Mouse (Mus musculus) midbrain, embryonic 14.5 days (tissue): Measurements from ENCODE around the gene Kcnq2. TPM values are rescaled to one million over a fixed set of nuclear protein-coding genes. Genes with fewer than 3 reads are reported as not detected.

Source experiments
- ATAC-seq: fragments of 200-750 bp; cut with Nextera tagmentation; 2 replicates; pipeline ENCODE4 v1.8.0; 2017; ENCODE audit warnings: moderate number of reproducible peaks, moderate library complexity; ENCODE audit not compliant: low FRiP score, low TSS enrichment
- DNase-seq: peaks from one replicate; pipeline ENCODE4 v3.0.0-alpha.2; 2015
- H3K27ac ChIP-seq: fragments of 300-500 bp; sonication (generic); replicated peaks from 2 replicates; pipeline ENCODE4 v1.5.1; 2014; ENCODE audit warnings: mild to moderate bottlenecking, low read depth, low read length, moderate library complexity
- H3K27me3 ChIP-seq: fragments of 300-500 bp; sonication (generic); 2 replicates; pipeline ENCODE4 v1.6.1; 2014; ENCODE audit warnings: low read length, control low read depth, mixed read lengths; ENCODE audit not compliant: control insufficient read depth, insufficient read depth
- H3K36me3 ChIP-seq: fragments of 300-500 bp; sonication (generic); 2 replicates; pipeline ENCODE4 v1.6.1; 2014; ENCODE audit warnings: low read length, control low read depth; ENCODE audit not compliant: control insufficient read depth, insufficient read depth
- H3K4me1 ChIP-seq: fragments of 300-500 bp; sonication (generic); 2 replicates; pipeline ENCODE4 v1.6.1; 2014; ENCODE audit warnings: mild to moderate bottlenecking, antibody characterized with exemption, low read length, control low read depth; ENCODE audit not compliant: control insufficient read depth, insufficient read depth
- H3K4me2 ChIP-seq: fragments of 300-500 bp; sonication (generic); 2 replicates; pipeline ENCODE4 v1.6.1; 2014; ENCODE audit warnings: mild to moderate bottlenecking, low read length, moderate library complexity
- H3K4me3 ChIP-seq: fragments of 300-500 bp; sonication (generic); replicated peaks from 2 replicates; pipeline ENCODE4 v1.5.1; 2014; ENCODE audit warnings: low read depth, low read length
- H3K9ac ChIP-seq: fragments of 300-500 bp; sonication (generic); replicated peaks from 2 replicates; pipeline ENCODE4 v1.6.1; 2014; ENCODE audit warnings: mild to moderate bottlenecking, low read length, moderate library complexity
- H3K9me3 ChIP-seq: fragments of 300-500 bp; sonication (generic); 2 replicates; pipeline ENCODE4 v1.6.1; 2016; ENCODE audit warnings: low read length, control low read depth, mixed read lengths; ENCODE audit not compliant: control insufficient read depth
- WGBS: fragments of 180-500 bp; shearing (Covaris S2); extraction: QIAGEN DNeasy Blood & Tissue Kit; methylation state at CpG from one replicate; pipeline ENCODE4 v1.1.7; 2014; 5-methylcytosine and 5-hydroxymethylcytosine counted together
- polyA plus RNA-seq: library from polyadenylated mRNA; unstranded; fragments of >200 nt; fragmentation: Nextera tagmentation; extraction: Ambion mirVana; gene quantifications from 2 replicates; pipeline ENCODE4 v1.2.1, GENCODE M21; 2014

Kcnq2 gene
- polyA plus RNA-seq, 1 experiment from 2014 or later, result 52.4 TPM

DNA sequence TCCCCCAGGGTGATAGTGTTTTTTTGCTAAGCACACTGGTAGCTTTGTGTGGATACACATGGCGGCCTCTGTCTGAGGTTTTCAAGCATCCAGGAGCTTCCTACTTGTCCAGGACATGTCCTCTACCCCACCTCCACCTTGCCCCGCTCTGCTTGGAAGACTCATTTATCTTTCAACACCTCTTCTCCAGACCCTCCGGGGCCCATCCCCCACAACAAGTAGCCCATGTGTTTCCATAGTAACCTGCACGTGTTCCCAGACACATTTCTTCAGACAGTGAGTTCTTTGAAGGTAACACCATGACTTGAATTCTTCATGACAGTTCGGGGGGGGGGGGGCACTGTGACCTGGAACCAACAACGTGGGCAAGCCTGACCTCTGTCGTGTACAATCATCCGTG is 77.8 kb downstream of the Kcnq2 start:
- peak overlapping the region; percentile 60 for H3K27ac ChIP-seq
- peak; percentile 70 for ATAC-seq
- 34% methylated on average over 8 of the region's 8 CpGs for WGBS

DNA sequence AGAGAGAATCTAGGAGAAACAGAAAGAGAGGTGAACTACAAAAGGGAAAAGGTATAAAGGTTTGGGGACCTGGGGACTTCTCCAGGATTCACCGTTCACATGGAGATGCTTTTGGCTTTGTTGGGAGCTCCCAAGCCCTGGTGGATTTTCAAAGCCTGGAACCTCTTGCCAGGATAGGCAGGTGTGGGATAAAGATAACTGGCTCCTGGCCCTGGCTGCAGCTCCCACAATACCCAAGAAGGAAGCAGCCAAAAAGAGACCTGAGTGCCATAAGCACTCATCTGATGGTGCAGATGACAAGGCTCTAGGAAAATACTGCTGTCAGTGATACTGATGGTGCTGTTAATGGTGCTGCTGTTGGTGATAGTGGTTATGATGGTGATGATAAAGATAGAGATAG is 82.9 kb downstream of the Kcnq2 start:
- no peaks in the 10 kb centered on the region for H3K27me3 ChIP-seq
- DNase-seq (no peak), ATAC-seq (no peak)
- 92% methylated on average over 1 of the region's 1 CpGs for WGBS
- peaks cover 8% of the 10 kb centered on the region for H3K4me1 ChIP-seq
- H3K27ac ChIP-seq, result no peak overlapping the region
- H3K9me3 ChIP-seq, result no peaks in the 10 kb centered on the region
- no peak overlapping the region for H3K4me3 ChIP-seq
- H3K4me2 ChIP-seq, result no peak overlapping the region
- H3K9ac ChIP-seq, result no peak overlapping the region
- no peaks in the 10 kb centered on the region for H3K36me3 ChIP-seq

More for the DNA sequence above, 77.8 kb downstream of the Kcnq2 start:
- no peaks in the 10 kb centered on the region for H3K36me3 ChIP-seq
- no peak overlapping the region for H3K9ac ChIP-seq
- peak; percentile 81 for DNase-seq
- peaks cover 23% of the 10 kb centered on the region for H3K4me1 ChIP-seq
- no peak overlapping the region for H3K4me3 ChIP-seq
- no peak overlapping the region for H3K4me2 ChIP-seq
- H3K27me3 ChIP-seq, result no peaks in the 10 kb centered on the region
- H3K9me3 ChIP-seq, result no peaks in the 10 kb centered on the region

DNA sequence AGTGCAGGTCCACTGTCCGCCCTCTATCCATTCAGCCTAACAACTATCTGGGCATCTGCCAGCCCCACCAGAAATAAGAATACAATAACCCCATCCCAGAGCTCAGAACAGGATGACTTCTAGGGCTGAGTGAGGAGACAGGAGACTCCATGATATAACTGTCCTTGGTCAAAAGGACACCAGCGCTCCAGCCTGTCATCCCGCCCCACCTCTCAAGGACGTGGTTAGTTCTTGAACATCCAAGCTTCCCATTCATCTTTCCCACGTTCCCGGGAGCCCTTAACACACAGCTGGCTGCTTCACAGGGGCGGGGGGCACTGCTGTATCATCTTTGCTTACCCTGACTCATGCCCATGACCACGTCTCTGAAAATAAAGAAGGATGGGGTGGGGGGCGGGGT is 86.1 kb downstream of the Kcnq2 start:
- ATAC-seq, result no peak
- no peaks in the 10 kb centered on the region for H3K27me3 ChIP-seq
- 81% methylated on average over 9 of the region's 9 CpGs for WGBS
- no peak overlapping the region for H3K27ac ChIP-seq
- no peaks in the 10 kb centered on the region for H3K9me3 ChIP-seq
- H3K4me1 ChIP-seq, result peaks cover 8% of the 10 kb centered on the region
- H3K9ac ChIP-seq, result no peak overlapping the region
- H3K4me2 ChIP-seq, result no peak overlapping the region
- no peak for DNase-seq
- no peak overlapping the region for H3K4me3 ChIP-seq
- no peaks in the 10 kb centered on the region for H3K36me3 ChIP-seq

DNA sequence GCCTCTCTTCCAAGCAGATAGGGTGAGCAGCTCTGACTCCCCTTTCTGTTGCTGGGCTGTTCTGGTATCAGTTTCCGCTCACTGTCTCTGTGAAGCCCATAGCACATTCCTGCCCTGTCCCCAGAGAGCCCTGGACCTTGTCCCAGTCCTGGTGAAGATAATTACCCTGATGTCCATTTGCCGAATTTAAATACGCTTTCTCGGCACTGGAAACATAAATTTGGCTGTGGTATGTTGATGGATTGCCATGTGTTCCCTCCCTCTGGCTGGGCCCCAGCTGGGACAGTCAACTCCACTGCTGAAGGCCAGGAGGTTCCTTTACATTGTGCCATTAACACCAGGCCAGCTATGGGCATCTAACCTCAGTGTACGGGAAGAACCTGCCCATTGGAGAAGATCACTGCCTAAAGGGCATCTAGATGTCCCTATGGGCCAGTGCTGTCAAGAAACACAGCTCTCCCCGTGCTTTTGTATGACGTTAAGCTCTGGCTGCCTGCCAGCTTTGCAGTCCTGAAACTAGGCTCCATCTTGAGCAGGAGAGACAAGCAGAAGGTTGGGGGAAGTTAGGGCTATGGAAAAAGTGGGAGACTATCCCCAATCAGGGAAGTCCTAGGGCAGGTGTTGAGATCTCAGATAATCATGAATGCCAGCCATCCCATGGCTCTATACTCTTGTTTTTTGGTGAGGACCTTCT is 86.7 kb downstream of the Kcnq2 start:
- ATAC-seq (no peak), DNase-seq (no peak)
- Histone ChIP-seq H3K27me3 (no peaks in the 10 kb centered on the region), H3K9ac (no peak overlapping the region), H3K4me3 (no peak overlapping the region), H3K27ac (no peak overlapping the region), H3K9me3 (no peaks in the 10 kb centered on the region), H3K4me2 (no peak overlapping the region), H3K4me1 (peaks cover 14% of the 10 kb centered on the region), H3K36me3 (no peaks in the 10 kb centered on the region)
- 60% methylated on average over 7 of the region's 7 CpGs for WGBS

DNA sequence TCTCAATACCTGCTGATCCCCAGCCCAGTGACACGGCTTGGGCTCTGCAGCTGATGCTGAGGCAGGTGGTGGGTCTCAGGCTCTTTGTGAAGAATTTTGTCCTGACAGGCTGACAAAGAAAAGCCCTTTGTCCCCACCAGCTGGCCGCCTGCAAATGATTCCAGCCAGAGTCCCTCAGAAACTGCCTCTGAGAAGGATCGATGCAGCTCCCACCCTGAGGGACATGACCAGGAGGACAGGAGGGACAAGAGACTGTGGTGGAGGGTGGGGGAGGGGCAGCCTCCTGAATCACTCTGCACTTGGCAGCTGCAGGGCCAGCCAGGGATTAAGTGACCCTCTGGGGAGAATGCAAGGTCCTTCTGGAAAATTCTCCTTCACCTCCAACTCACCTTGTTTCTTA is 91.1 kb downstream of the Kcnq2 start:
- H3K27me3 ChIP-seq, result no peaks in the 10 kb centered on the region
- peaks cover 39% of the 10 kb centered on the region for H3K4me1 ChIP-seq
- DNase-seq (peak; percentile 53), ATAC-seq (no peak)
- H3K9ac ChIP-seq, result no peak overlapping the region
- peak overlapping the region; percentile 63; the same call in 1 of the 2 replicates for H3K27ac ChIP-seq
- 3% methylated on average over 3 of the region's 3 CpGs for WGBS
- no peaks in the 10 kb centered on the region for H3K36me3 ChIP-seq
- H3K4me3 ChIP-seq, result no peak overlapping the region
- no peaks in the 10 kb centered on the region for H3K9me3 ChIP-seq
- H3K4me2 ChIP-seq, result no peak overlapping the region

DNA sequence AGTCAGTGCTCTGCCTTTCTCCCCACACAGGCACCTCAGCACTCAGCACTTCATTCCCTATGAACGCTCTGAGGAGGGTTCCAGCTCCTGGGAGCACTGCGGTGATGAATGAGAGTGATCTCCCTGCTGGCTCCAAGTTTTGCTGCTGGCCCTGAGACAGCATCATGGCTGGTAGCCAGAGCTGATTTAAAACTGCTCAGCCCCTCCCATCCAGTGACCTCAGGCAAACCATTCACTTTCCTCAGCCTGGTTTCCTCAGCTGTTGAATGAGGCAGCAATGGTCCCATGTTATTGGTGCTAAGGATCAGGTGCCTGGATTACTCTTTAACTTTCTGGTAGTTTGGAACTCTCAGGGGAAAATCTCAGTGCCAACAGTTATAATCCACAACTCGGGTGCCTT is 91.7 kb downstream of the Kcnq2 start, which contains the start of gene Chrna4:
Gene Chrna4, minus strand, starts transcription at position 110 of the 400 bp plus-strand sequence.
- Histone ChIP-seq H3K9ac (peak within 1 kb of the TSS; percentile 26; the same call in 1 of the 2 replicates), H3K36me3 (no peaks in the 10 kb centered on the region), H3K4me2 (no peak within 1 kb of the TSS; the same call in 1 of the 2 replicates), H3K4me3 (no peak within 1 kb of the TSS), H3K4me1 (peaks cover 39% of the 10 kb centered on the region), H3K9me3 (no peaks in the 10 kb centered on the region), H3K27me3 (no peaks in the 10 kb centered on the region), H3K27ac (peak within 1 kb of the TSS; percentile 70)
- WGBS, result 38% methylated on average over 3 of the region's 3 CpGs
- ATAC-seq (no peak), DNase-seq (peak; percentile 62)

DNA sequence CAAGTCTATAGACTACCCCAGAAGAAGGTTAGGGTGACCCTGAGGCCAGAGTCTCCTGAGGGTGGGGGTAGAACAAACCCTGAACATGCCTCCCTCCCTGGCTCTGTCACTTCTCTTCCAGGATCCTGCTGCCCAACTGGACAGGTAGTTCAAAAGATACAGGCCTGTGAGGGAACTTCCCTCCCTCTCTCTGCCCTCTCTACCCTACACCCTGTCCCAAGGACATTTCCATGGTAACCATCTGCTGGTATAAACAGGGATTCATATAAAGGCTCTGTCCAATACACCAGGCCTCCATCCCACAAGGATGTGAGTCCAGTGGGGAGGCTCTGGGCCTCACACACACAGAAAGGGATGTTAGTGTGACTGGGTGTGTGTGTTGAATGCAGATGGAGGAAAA is 92.7 kb downstream of the Kcnq2 start:
- peak; percentile 53 for DNase-seq
- Histone ChIP-seq H3K36me3 (no peaks in the 10 kb centered on the region), H3K27ac (peak overlapping the region; percentile 70), H3K27me3 (no peaks in the 10 kb centered on the region), H3K4me1 (peaks cover 46% of the 10 kb centered on the region), H3K4me3 (no peak overlapping the region), H3K4me2 (no peak overlapping the region; the same call in 1 of the 2 replicates), H3K9ac (peak overlapping the region; percentile 26; the same call in 1 of the 2 replicates), H3K9me3 (no peaks in the 10 kb centered on the region)
- 0 out of 2 replicates have a peak, but pooled peaks have one; percentile 9 for ATAC-seq

DNA sequence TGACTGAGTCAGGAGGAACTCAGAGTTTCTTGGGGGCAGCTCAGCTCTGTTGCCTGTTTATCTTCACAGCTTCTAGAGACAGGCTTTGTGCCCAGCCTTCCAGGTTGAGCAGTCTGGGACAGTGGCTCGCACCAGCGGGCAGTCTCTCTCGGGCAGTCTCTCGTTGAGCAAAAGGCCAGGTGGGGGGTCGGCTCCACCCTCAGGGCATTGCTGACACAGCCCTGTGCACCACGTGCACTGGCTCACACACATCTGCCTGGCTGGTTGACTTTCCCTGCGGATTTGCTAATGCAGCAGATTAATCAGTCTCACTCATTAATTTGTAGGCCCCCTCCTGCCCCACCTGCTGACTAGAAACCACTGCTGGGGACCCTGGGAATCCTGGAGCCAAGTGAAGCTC is 93.2 kb downstream of the Kcnq2 start:
- 2% methylated on average over 7 of the region's 7 CpGs for WGBS
- Histone ChIP-seq H3K9me3 (no peaks in the 10 kb centered on the region), H3K27ac (peak overlapping the region; percentile 70), H3K4me1 (peaks cover 46% of the 10 kb centered on the region), H3K9ac (no peak overlapping the region; the same call in 1 of the 2 replicates), H3K27me3 (no peaks in the 10 kb centered on the region), H3K36me3 (no peaks in the 10 kb centered on the region), H3K4me3 (no peak overlapping the region), H3K4me2 (no peak overlapping the region; the same call in 1 of the 2 replicates)
- peak; percentile 12; the same call in 1 of the 2 replicates for ATAC-seq
- DNase-seq, result peak; percentile 57

DNA sequence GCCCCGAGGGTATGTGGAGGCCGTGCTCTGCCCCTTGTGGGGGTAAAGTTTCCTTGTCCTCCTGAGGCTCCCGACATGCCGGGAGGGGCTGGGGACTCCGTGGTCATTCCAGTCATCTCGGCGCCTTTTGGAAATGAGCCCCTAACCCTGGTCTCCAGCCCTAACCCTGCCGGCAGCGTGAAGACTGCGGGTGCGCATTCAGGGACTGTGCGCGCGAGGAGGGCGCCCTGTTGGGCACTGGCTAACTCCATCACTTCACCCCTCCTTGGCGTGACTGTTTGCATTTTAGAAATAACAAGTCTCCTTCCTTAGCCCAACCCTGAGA is 95.8 kb downstream of the Kcnq2 start:
- ATAC-seq, result no peak; the same call in 1 of the 2 replicates

More for the DNA sequence above, 95.8 kb downstream of the Kcnq2 start:
- no peak for DNase-seq
- Histone ChIP-seq H3K9ac (peak overlapping the region; percentile 79), H3K27ac (peak overlapping the region; percentile 68; the same call in 1 of the 2 replicates), H3K4me1 (peaks cover 42% of the 10 kb centered on the region), H3K27me3 (no peaks in the 10 kb centered on the region), H3K9me3 (no peaks in the 10 kb centered on the region), H3K36me3 (peaks cover 10% of the 10 kb centered on the region; the same call in 1 of the 2 replicates), H3K4me2 (peak overlapping the region; percentile 86), H3K4me3 (peak overlapping the region; percentile 67)
- 0% methylated on average over 16 of the region's 16 CpGs for WGBS
